Mouse (Mus musculus): Measurements from ENCODE around the gene Rdh8.

Gene Rdh8

GRCm38 (mm10) chr9:20818236-20818635, at the start of gene Rdh8:
Gene Rdh8, plus strand, starts transcription at chr9:20818503.
- DNase-seq (ENCODE audit: low read depth, low spot score): no peak

GRCm38 (mm10) chr9:20781286-20781685, 37.0 kb upstream of the Rdh8 start:
- DNase-seq (ENCODE audit: low read depth, low spot score): no peak

- DNase-seq (ENCODE audit: low read depth, low spot score): no peak
Measured at GRCm38 (mm10) chr9:20785055-20785454, 33.2 kb upstream of the Rdh8 start.

GRCm38 (mm10) chr9:20787992-20788391, 30.3 kb upstream of the Rdh8 start:
- DNase-seq (ENCODE audit: low read depth, low spot score): no peak

- no peak for DNase-seq (ENCODE audit: low read depth, low spot score)
Measured at GRCm38 (mm10) chr9:20789651-20790050, 28.7 kb upstream of the Rdh8 start.

- DNase-seq (ENCODE audit: low read depth, low spot score): no peak
Measured at GRCm38 (mm10) chr9:20790345-20790744, 28.0 kb upstream of the Rdh8 start.

GRCm38 (mm10) chr9:20794108-20794806, 24.0 kb upstream of the Rdh8 start:
- no peak for DNase-seq (ENCODE audit: low read depth, low spot score)

GRCm38 (mm10) chr9:20804266-20805158, 13.8 kb upstream of the Rdh8 start:
- no peak for DNase-seq (ENCODE audit: low read depth, low spot score)

- no peak for DNase-seq (ENCODE audit: low read depth, low spot score)
Measured at GRCm38 (mm10) chr9:20805159-20805495, 13.2 kb upstream of the Rdh8 start.

- DNase-seq (ENCODE audit: low read depth, low spot score): no peak
Measured at GRCm38 (mm10) chr9:20805706-20806105, 12.6 kb upstream of the Rdh8 start.

- no peak for DNase-seq (ENCODE audit: low read depth, low spot score)
Measured at GRCm38 (mm10) chr9:20810271-20810670, 8.0 kb upstream of the Rdh8 start.

- DNase-seq (ENCODE audit: low read depth, low spot score): no peak
Measured at GRCm38 (mm10) chr9:20810773-20811172, 7.5 kb upstream of the Rdh8 start.

- no peak for DNase-seq (ENCODE audit: low read depth, low spot score)
Measured at GRCm38 (mm10) chr9:20812537-20813271, 5.6 kb upstream of the Rdh8 start.

GRCm38 (mm10) chr9:20814521-20815272, 3.6 kb upstream of the Rdh8 start, which contains the start of gene Col5a3:
Gene Col5a3, minus strand, starts transcription at chr9:20815067.
- DNase-seq (ENCODE audit: low read depth, low spot score): peak; percentile 43

GRCm38 (mm10) chr9:20820001-20820400, 1.7 kb downstream of the Rdh8 start:
- DNase-seq (ENCODE audit: low read depth, low spot score): no peak

GRCm38 (mm10) chr9:20822821-20823220, 4.5 kb downstream of the Rdh8 start:
- DNase-seq (ENCODE audit: low read depth, low spot score): no peak

- no peak for DNase-seq (ENCODE audit: low read depth, low spot score)
Measured at GRCm38 (mm10) chr9:20825781-20826180, 7.5 kb downstream of the Rdh8 start.

- no peak for DNase-seq (ENCODE audit: low read depth, low spot score)
Measured at GRCm38 (mm10) chr9:20828127-20828526, 9.8 kb downstream of the Rdh8 start.

- peak; percentile 80 for DNase-seq (ENCODE audit: low read depth, low spot score)
Measured at GRCm38 (mm10) chr9:20830901-20831643, 12.8 kb downstream of the Rdh8 start.

- no peak for DNase-seq (ENCODE audit: low read depth, low spot score)
Measured at GRCm38 (mm10) chr9:20834881-20835280, 16.6 kb downstream of the Rdh8 start.
